20 mouse cellular contexts compared by ENCODE assay signal in the genomic region with DNA sequence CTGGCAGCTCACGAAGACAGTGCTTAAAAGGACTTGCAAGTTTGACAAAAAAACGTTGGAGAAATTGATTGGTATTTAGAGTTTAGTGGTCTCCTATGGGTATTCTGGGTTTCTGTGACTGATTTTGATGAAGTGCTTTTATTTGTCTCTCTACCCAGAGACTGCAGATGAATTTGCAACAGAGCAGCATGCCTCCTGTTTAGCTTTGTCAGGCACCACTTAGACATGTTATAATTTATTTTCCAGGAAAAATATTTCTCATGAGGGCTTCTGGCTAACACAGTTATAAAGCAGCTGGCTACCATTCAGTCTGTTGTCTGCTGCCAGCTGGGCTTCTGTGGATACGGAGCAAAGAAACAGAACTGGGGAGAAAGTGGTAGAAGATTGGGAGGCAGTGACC.
DNase-seq lines count a peak whose midpoint lies in the region; ATAC-seq and TF ChIP-seq lines count a peak whose summit lies in the region.
"Had no signal": no experiment of that assay in that cellular context is flagged by ENCODE, and none has a peak within 500 bp of the region (broad histone marks: within the 10 kb centered on the region; RNA-seq: fewer than 3 reads in every experiment).

No protein-coding gene starts in this region.

- TF ChIP-seq POLR2A in brain, embryonic 14.5 days (IDR thresholded peaks at IDR 0.05; ENCODE audit: borderline replicate concordance, extremely low read depth, insufficient read depth, insufficient read length, poor library complexity, severe bottlenecking): no peak

- intact Hi-C loops in left cerebral cortex, postnatal 4 days (cut with DNase I): no loop called here

- peak; percentile 15 for DNase-seq in layer of hippocampus, adult 11-12 months (ENCODE audit: low spot score)
- no peak for DNase-seq in layer of hippocampus, postnatal 25 days (ENCODE audit: extremely low spot score in 1 of 2, low spot score in 1 of 2)
- DNase-seq in brain, embryonic 14.5 days (ENCODE audit: low read depth): peak; percentile 53
- DNase-seq in layer of hippocampus, adult 9-11 months: peak; percentile 36
- DNase-seq in left cerebral cortex, postnatal 4 days: no peak
- DNase-seq in cerebellum, adult 11 months: no peak
- DNase-seq in adipocyte (ENCODE audit: low spot score): no peak
- DNase-seq: adrenal gland, adult 2 months; cerebellum, postnatal 14 days; kidney, adult 18-20 months; kidney, postnatal 10 days; liver, postnatal 0 days; right cerebral cortex, postnatal 14 days; thymus, adult 2 months had no signal

- H3K4me3 ChIP-seq in hindbrain, embryonic 15.5 days: no peak overlapping the region
- H3K4me3 ChIP-seq: embryonic facial prominence, embryonic 15.5 days; limb, embryonic 10.5 days; megakaryocyte, embryonic 14.5 days; stomach, embryonic 15.5 days had no signal

- no peaks in the 10 kb centered on the region for H3K36me3 ChIP-seq in hindbrain, embryonic 15.5 days
- H3K36me3 ChIP-seq: embryonic facial prominence, embryonic 15.5 days; limb, embryonic 10.5 days; stomach, embryonic 15.5 days had no signal

- no peak overlapping the region for H3K27ac ChIP-seq in hindbrain, embryonic 15.5 days (replicated peaks)
- H3K27ac ChIP-seq: embryonic facial prominence, embryonic 15.5 days; limb, embryonic 10.5 days; stomach, embryonic 15.5 days had no signal

- no peaks in the 10 kb centered on the region for H3K9me3 ChIP-seq in hindbrain, embryonic 15.5 days
- H3K9me3 ChIP-seq: embryonic facial prominence, embryonic 15.5 days; limb, embryonic 10.5 days; megakaryocyte, embryonic 14.5 days; stomach, embryonic 15.5 days had no signal

- ATAC-seq in hindbrain, embryonic 15.5 days (ENCODE audit: low FRiP score, low read depth): peak; percentile 48; the same call in 1 of the 2 replicates
- ATAC-seq: liver, postnatal 0 days; midbrain, embryonic 16.5 days had no signal

- no peak for TF ChIP-seq CTCF in brain, embryonic 14.5 days (IDR thresholded peaks at IDR 0.05; ENCODE audit: borderline replicate concordance, extremely low read depth, insufficient read depth, insufficient read length)

- WGBS in hindbrain, embryonic 15.5 days: 25% methylated on average over 3 of the region's 3 CpGs

- no peak overlapping the region for H3K9ac ChIP-seq in hindbrain, embryonic 15.5 days
- H3K9ac ChIP-seq: embryonic facial prominence, embryonic 15.5 days; liver, postnatal 0 days; stomach, embryonic 15.5 days had no signal

- H3K4me2 ChIP-seq in hindbrain, embryonic 15.5 days: no peak overlapping the region
- H3K4me2 ChIP-seq: embryonic facial prominence, embryonic 15.5 days; stomach, embryonic 15.5 days had no signal

- H3K4me1 ChIP-seq in hindbrain, embryonic 15.5 days (replicated peaks): no peaks in the 10 kb centered on the region; the same call in 1 of the 2 replicates
- H3K4me1 ChIP-seq: embryonic facial prominence, embryonic 15.5 days; limb, embryonic 10.5 days; megakaryocyte, embryonic 14.5 days; stomach, embryonic 15.5 days had no signal

- no peaks in the 10 kb centered on the region for H3K27me3 ChIP-seq in hindbrain, embryonic 15.5 days
- H3K27me3 ChIP-seq: embryonic facial prominence, embryonic 15.5 days; megakaryocyte, embryonic 14.5 days; stomach, embryonic 15.5 days had no signal

Comparison
In these comparisons a context has a peak if more than half of its experiments do, and no peak if none do; other contexts are left out.
1. DNase-seq: peak in layer of hippocampus, adult 11-12 months (single experiment), brain, embryonic 14.5 days (single experiment) and layer of hippocampus, adult 9-11 months (single experiment); none in layer of hippocampus, postnatal 25 days (0 of 2), left cerebral cortex, postnatal 4 days (single experiment), cerebellum, adult 11 months (single experiment) and adipocyte (single experiment).